18 mouse cellular contexts compared by ENCODE assay signal in the genomic region with DNA sequence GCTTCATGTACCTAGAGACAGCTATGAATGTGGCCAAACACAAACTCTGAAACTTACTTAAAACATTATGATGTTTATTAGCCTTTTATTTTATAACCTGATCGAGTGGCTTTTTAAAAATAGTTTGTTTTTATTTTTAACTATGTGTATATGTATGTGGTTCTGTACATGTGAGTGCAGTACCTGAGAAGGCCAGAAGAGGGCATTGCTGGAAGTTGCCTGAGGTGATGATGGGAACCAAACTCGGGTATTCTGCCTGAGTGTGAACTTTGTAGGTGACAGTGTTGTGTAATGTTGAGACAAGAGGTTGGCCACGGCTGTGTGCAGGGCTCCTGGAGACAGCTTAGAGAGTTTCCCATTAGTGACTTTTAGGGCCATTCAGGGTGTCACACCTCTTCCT. TPM values are rescaled to one million over a fixed set of nuclear protein-coding genes. Genes with fewer than 3 reads are reported as not detected.
DNase-seq lines count a peak whose midpoint lies in the region; TF ChIP-seq lines count a peak whose summit lies in the region.
"Had no signal": no experiment of that assay in that cellular context is flagged by ENCODE, and none has a peak within 500 bp of the region (broad histone marks: within the 10 kb centered on the region; RNA-seq: fewer than 3 reads in every experiment).

No protein-coding gene starts in this region.

- no peak for DNase-seq in layer of hippocampus, adult 2 months (ENCODE audit: low spot score in 2 of 2)
- DNase-seq in layer of hippocampus, adult 9-11 months = no peak
- peak; percentile 5 for DNase-seq in 416B (ENCODE audit: low read depth)
- peak; percentile 11 to 24 for DNase-seq in B cell, adult 2 months
- DNase-seq in ovary, postnatal 14 days (ENCODE audit: low spot score) = no peak
- DNase-seq in Muller cell, postnatal 12 days (ENCODE audit: inconsistent ontology term) = no peak
- no peak for DNase-seq in left cerebral cortex, adult 8-10 months (ENCODE audit: low spot score in 2 of 2)
- DNase-seq: heart, adult 18-20 months; heart, postnatal 14 days; left cerebral cortex, postnatal 4 days; right cerebral cortex, postnatal 25 days; thymus, postnatal 36 days had no signal

- H3K4me1 ChIP-seq in bone marrow macrophage, adult 2 months (ENCODE audit: control insufficient read depth, insufficient read depth, low read length) = peaks cover 5% of the 10 kb centered on the region; the same call in 1 of the 2 replicates

- H3K27ac ChIP-seq in layer of hippocampus, adult 2 months = no peak overlapping the region
- no peak overlapping the region for H3K27ac ChIP-seq in bone marrow macrophage, adult 2 months (ENCODE audit: insufficient read depth, low read depth, low read length)
- H3K27ac ChIP-seq: kidney, embryonic 15.5 days; liver, embryonic 15.5 days had no signal

- no peak overlapping the region for H3K4me3 ChIP-seq in layer of hippocampus, adult 2 months
- no peak overlapping the region for H3K4me3 ChIP-seq in bone marrow macrophage, adult 2 months (ENCODE audit: insufficient read depth, low read length)
- H3K4me3 ChIP-seq: kidney, embryonic 15.5 days; liver, embryonic 15.5 days had no signal

- peak; percentile 59 for TF ChIP-seq CTCF in layer of hippocampus, adult 2 months (conservative IDR thresholded peaks at IDR 0.05)
- TF ChIP-seq CTCF in bone marrow macrophage, adult 2 months (IDR thresholded peaks at IDR 0.05; ENCODE audit: low read depth, low read length) = peak; percentile 31; the same call in 1 of the 2 replicates

- no peak for TF ChIP-seq POLR2A in bone marrow macrophage, adult 2 months (IDR thresholded peaks at IDR 0.05; ENCODE audit: borderline replicate concordance, low read depth, low read length)

RNA-seq across cellular contexts. Expression of gene Izumo1r, which starts 9.1 kb away (rescaled TPM):
- not detected for total RNA-seq in layer of hippocampus, adult 2 months (2021)
- polyA plus RNA-seq in bone marrow macrophage, adult 2 months (2012; ENCODE audit: insufficient read depth, insufficient read length, missing spikeins) = not detected in 2 replicates
- not detected for total RNA-seq in left cerebral cortex, adult 8-10 months (2022)
- total RNA-seq: layer of hippocampus, postnatal 10 days; left cerebral cortex, postnatal 4 days had no signal
- polyA plus RNA-seq: liver, embryonic 15.5 days; stomach, embryonic 14.5 days had no signal

RNA-seq across cellular contexts. Expression of gene Gpr83, which starts 34.6 kb away (rescaled TPM):
- total RNA-seq in layer of hippocampus, adult 2 months (2021) = 10 to 100 TPM; 12.7 to 12.9 TPM
- polyA plus RNA-seq in bone marrow macrophage, adult 2 months (2012; ENCODE audit: insufficient read depth, insufficient read length, missing spikeins) = not detected in 2 replicates
- total RNA-seq in left cerebral cortex, adult 8-10 months (2022) = 10 to 100 TPM; 29.1 to 36.2 (median 31.5) TPM
- total RNA-seq: heart, adult 18-20 months; megakaryocyte, adult 5-6 weeks had no signal

Comparison
In these comparisons a context has a peak if more than half of its experiments do, and no peak if none do; other contexts are left out.
1. DNase-seq: peak in 416B (single experiment) and B cell, adult 2 months (2 of 2); none in layer of hippocampus, adult 2 months (0 of 2), layer of hippocampus, adult 9-11 months (single experiment), ovary, postnatal 14 days (single experiment), Muller cell, postnatal 12 days (single experiment) and left cerebral cortex, adult 8-10 months (0 of 2).